Mouse (Mus musculus): Measurements from ENCODE around the gene Pafah1b2. TPM values are rescaled to one million over a fixed set of nuclear protein-coding genes. Genes with fewer than 3 reads are reported as not detected.

Gene Pafah1b2
- polyA plus RNA-seq, 1 experiment from 2014 or later, result 218 TPM

DNA sequence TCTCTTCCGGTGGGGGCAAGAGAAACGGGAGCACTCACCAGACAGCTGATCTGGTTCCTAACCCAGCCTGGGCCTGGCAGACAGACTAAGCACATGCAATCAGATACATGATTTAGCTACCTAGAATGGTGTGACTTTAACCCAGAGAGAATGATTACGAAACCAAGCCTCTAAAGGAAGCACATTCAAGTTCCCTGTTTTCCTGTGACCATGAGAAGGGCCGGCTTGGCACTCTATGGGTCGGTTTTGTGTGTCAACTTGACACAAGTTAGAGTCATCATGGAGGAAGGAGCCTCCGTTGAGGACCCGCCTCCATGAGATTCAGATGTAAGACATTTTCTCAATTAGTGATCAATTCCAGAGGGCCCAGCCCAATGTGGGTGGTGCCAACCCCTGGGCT is 52.8 kb downstream of the Pafah1b2 start:
- Histone ChIP-seq H3K4me1 (peaks cover 19% of the 10 kb centered on the region), H3K27ac (0 out of 2 replicates have a peak overlapping the region, but pooled peaks have one; percentile 4), H3K36me3 (peaks cover 40% of the 10 kb centered on the region), H3K27me3 (no peaks in the 10 kb centered on the region), H3K9ac (no peak overlapping the region), H3K4me2 (replicated peaks) (no peak overlapping the region), H3K9me3 (no peaks in the 10 kb centered on the region), H3K4me3 (no peak overlapping the region)
- ATAC-seq (ENCODE audit: low FRiP score, low read depth), result no peak
- 82% methylated on average over 7 of the region's 7 CpGs for WGBS

DNA sequence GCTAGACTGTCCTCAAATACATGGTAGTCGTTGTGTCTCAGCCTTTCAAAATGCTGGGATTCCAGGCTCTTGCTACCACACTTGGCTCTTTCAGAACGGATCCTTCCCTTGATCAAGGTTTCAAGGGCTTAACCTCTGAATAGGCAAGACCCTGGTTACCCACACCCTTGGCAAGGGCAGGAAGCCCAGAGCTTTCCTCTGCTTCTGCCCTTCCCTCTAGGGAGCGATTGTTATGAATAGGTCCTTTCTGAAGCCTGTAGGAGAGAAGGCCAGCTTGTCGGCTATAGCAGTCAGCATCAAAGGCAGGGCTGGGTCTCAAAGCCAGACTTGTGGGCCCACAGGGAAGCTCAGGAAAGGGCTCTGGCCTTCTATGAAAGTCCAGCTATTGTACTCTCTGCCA is 53.6 kb downstream of the Pafah1b2 start:
- Histone ChIP-seq H3K27me3 (no peaks in the 10 kb centered on the region), H3K4me3 (no peak overlapping the region), H3K9ac (no peak overlapping the region), H3K27ac (peak overlapping the region; percentile 45; the same call in 1 of the 2 replicates), H3K4me1 (peaks cover 24% of the 10 kb centered on the region), H3K36me3 (peaks cover 32% of the 10 kb centered on the region), H3K9me3 (no peaks in the 10 kb centered on the region), H3K4me2 (replicated peaks) (no peak overlapping the region)
- no peak for ATAC-seq (ENCODE audit: low FRiP score, low read depth)
- WGBS, result 47% methylated on average over 4 of the region's 4 CpGs

DNA sequence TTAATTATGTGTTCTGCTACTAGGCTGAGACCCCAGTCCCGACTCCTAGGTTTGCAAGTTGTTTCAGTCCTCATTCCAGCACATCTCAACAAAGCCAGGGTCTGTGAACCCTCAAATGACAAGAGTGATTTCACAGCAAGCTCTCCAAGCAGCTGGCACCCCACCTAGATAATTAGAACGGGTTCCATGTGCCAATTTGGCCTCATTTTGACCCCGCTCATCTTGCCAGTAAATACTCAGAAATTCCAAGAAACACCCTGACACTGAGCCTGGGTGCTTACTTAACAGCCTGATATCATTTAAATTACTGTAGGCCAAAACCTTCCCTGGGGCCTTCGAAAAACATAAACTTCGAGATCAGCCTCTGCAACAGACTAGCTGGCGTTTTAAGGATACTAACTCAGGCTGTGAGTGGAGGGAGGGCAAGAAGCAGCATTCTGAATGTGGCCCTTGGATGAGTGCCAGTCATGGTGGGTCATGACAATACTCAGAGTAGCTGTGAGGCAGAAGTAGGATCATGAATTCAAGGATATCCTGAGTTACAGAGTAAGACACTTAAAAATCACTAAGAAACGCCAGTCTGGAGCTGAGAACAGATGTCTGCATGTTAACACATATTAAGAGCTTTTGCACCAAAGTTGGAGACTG is 54.3 kb downstream of the Pafah1b2 start:
- Histone ChIP-seq H3K9ac (no peak overlapping the region), H3K9me3 (no peaks in the 10 kb centered on the region), H3K27ac (peak overlapping the region; percentile 45; the same call in 1 of the 2 replicates), H3K4me2 (replicated peaks) (no peak overlapping the region), H3K4me3 (no peak overlapping the region), H3K36me3 (peaks cover 25% of the 10 kb centered on the region), H3K27me3 (no peaks in the 10 kb centered on the region), H3K4me1 (peaks cover 31% of the 10 kb centered on the region)
- ATAC-seq (ENCODE audit: low FRiP score, low read depth), result no peak
- 72% methylated on average over 7 of the region's 7 CpGs for WGBS

GRCm38 (mm10) chr9:45955107-45955963 is 57.2 kb downstream of the Pafah1b2 start, which contains the start of gene Sidt2:
TSS of gene Sidt2 (minus strand) at chr9:45955258.
- peak; percentile 97 for ATAC-seq (ENCODE audit: low FRiP score, low read depth)
- Histone ChIP-seq H3K4me2 (replicated peaks) (peak within 1 kb of the TSS; percentile 91), H3K9ac (peak within 1 kb of the TSS; percentile 93), H3K4me3 (peak within 1 kb of the TSS; percentile 82), H3K4me1 (peaks cover 35% of the 10 kb centered on the region), H3K9me3 (no peaks in the 10 kb centered on the region), H3K36me3 (peaks cover 23% of the 10 kb centered on the region), H3K27ac (peak within 1 kb of the TSS; percentile 86), H3K27me3 (no peaks in the 10 kb centered on the region)
- WGBS, result under 1% methylated on average over 48 of the region's 48 CpGs

DNA sequence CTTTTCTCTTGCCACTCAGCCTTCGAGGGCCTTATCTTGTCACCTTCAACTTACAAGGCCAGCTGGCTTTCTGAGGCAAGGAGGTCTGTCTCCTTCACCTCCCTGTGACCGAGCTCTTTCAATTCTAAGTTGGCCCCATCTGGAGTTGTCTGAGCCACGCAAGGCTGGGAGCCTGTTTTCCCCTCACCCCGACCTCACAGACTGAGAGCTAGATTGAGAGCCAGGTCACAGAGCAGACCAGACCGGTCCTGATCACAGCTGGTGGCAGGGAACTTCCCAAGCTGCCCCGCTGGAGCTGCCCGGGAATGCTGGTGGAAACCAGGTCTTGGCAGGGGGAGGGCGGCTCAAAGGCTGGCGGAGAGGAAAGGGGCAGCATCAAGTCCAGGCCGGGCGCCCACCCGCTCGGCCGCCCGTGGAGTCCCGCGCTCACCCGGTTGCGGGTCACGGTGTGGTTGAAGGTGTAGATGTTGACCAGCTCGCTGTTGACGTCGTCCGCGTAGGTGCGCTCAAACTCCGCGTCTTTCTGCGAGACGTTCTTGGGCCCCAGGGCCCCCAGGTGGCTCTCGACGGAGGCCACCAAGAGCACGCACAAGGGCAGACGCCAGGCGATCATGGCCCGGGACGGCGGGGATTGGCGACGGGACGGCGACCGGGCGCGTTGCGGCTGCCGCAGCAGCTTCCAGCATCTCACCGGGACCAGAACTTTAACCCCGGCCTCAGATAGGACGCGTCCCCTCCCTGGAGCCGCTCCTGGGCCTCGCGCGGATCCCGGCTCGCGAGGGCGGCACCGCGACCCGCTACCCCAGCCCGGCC is 58.0 kb downstream of the Pafah1b2 start:
- peak overlapping the region; percentile 93 for H3K9ac ChIP-seq
- under 1% methylated on average over 62 of the region's 63 CpGs for WGBS
- peak overlapping the region; percentile 82 for H3K4me3 ChIP-seq
- H3K4me1 ChIP-seq, result peaks cover 29% of the 10 kb centered on the region
- ATAC-seq (ENCODE audit: low FRiP score, low read depth), result peak; percentile 57
- no peaks in the 10 kb centered on the region for H3K9me3 ChIP-seq
- peak overlapping the region; percentile 91 for H3K4me2 ChIP-seq (replicated peaks)
- H3K27me3 ChIP-seq, result no peaks in the 10 kb centered on the region
- peak overlapping the region; percentile 86; the same call in 1 of the 2 replicates for H3K27ac ChIP-seq
- H3K36me3 ChIP-seq, result peaks cover 31% of the 10 kb centered on the region

- Histone ChIP-seq H3K27ac (peak overlapping the region; percentile 86), H3K36me3 (peaks cover 39% of the 10 kb centered on the region), H3K4me3 (peak overlapping the region; percentile 82), H3K9ac (peak overlapping the region; percentile 93), H3K4me2 (replicated peaks) (peak overlapping the region; percentile 91), H3K27me3 (no peaks in the 10 kb centered on the region), H3K9me3 (no peaks in the 10 kb centered on the region), H3K4me1 (peaks cover 29% of the 10 kb centered on the region)
- WGBS, result 54% methylated on average over 13 of the region's 13 CpGs
- no peak for ATAC-seq (ENCODE audit: low FRiP score, low read depth)
Measured at GRCm38 (mm10) chr9:45953511-45954293, 58.8 kb downstream of the Pafah1b2 start.

GRCm38 (mm10) chr9:45952890-45953289 is 59.6 kb downstream of the Pafah1b2 start:
- H3K36me3 ChIP-seq, result peaks cover 47% of the 10 kb centered on the region
- peaks cover 24% of the 10 kb centered on the region for H3K4me1 ChIP-seq
- H3K4me2 ChIP-seq (replicated peaks), result peak overlapping the region; percentile 91
- peak overlapping the region; percentile 82; the same call in 1 of the 2 replicates for H3K4me3 ChIP-seq
- no peaks in the 10 kb centered on the region for H3K27me3 ChIP-seq
- no peak for ATAC-seq (ENCODE audit: low FRiP score, low read depth)
- H3K9me3 ChIP-seq, result no peaks in the 10 kb centered on the region
- peak overlapping the region; percentile 93 for H3K9ac ChIP-seq
- 85% methylated on average over 7 of the region's 7 CpGs for WGBS
- H3K27ac ChIP-seq, result no peak overlapping the region

- WGBS, result 91% methylated on average over 4 of the region's 4 CpGs
- Histone ChIP-seq H3K4me1 (peaks cover 24% of the 10 kb centered on the region), H3K9me3 (no peaks in the 10 kb centered on the region), H3K4me2 (replicated peaks) (no peak overlapping the region), H3K36me3 (peaks cover 55% of the 10 kb centered on the region), H3K27me3 (no peaks in the 10 kb centered on the region), H3K9ac (no peak overlapping the region), H3K4me3 (no peak overlapping the region), H3K27ac (no peak overlapping the region)
- no peak for ATAC-seq (ENCODE audit: low FRiP score, low read depth)
Measured at GRCm38 (mm10) chr9:45952057-45952456, 60.4 kb downstream of the Pafah1b2 start.

GRCm38 (mm10) chr9:45946872-45947183 is 65.7 kb downstream of the Pafah1b2 start:
- Histone ChIP-seq H3K27me3 (no peaks in the 10 kb centered on the region), H3K4me2 (replicated peaks) (no peak overlapping the region), H3K9me3 (no peaks in the 10 kb centered on the region), H3K27ac (no peak overlapping the region), H3K4me3 (no peak overlapping the region), H3K36me3 (peaks cover 99% of the 10 kb centered on the region), H3K4me1 (no peaks in the 10 kb centered on the region), H3K9ac (no peak overlapping the region)
- 82% methylated on average over 10 of the region's 10 CpGs for WGBS
- ATAC-seq (ENCODE audit: low FRiP score, low read depth), result no peak

DNA sequence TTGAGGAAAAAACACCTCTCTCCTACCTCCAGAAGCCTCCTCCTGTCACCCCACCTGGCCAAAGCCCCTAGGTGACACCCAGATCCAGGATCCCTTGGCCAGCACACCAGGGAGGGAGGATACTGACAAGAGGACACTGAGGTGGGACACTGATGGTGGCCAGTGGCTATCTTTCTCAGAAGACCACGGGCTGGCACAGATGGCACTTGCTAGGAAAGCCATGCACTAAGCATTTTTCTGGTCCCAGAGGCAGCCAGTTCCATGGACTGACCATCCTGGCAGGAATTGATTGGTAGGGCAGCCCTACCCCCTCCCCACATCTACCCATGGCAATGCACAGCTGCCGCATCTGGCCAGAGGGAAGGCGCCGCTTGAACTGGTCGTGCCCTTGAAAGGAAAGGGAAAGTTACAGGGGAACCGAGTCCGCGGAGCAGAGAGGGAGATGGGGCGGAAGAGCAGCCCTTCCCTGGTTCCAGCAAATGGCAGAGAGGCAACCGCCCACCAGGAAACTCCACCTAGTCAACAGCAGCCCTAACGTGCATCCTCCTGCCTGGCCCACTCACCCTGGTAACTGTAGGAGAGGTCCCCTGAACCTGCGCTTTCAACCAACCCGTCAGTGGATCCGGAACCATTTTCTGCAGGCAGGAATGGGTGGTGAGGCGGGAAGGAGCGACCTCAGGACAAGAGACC is 66.2 kb downstream of the Pafah1b2 start:
- Histone ChIP-seq H3K4me3 (no peak overlapping the region), H3K4me1 (no peaks in the 10 kb centered on the region), H3K27me3 (no peaks in the 10 kb centered on the region), H3K9me3 (no peaks in the 10 kb centered on the region), H3K9ac (no peak overlapping the region; the same call in 1 of the 2 replicates), H3K36me3 (peaks cover 99% of the 10 kb centered on the region), H3K27ac (no peak overlapping the region), H3K4me2 (replicated peaks) (no peak overlapping the region)
- ATAC-seq (ENCODE audit: low FRiP score, low read depth), result no peak
- WGBS, result 88% methylated on average over 16 of the region's 16 CpGs

DNA sequence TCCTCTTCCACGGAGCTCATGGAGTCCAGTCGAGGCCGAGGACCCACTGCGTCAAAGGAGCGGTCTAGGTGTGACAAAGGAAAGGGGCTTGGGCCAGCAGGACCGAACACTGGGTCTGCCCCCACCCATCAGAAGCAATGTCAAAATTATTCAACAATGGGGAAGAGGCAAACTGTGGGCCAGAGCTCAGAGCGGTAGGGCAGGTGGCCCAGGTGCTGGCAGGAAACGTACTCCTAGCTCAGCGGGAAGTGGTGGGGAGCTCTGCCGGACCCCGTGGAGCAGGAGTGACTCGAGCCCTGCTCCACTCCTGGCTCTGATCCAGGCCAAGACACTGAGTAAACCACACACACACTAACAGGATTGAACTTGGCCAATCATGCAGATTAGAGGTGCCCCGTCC is 66.8 kb downstream of the Pafah1b2 start:
- Histone ChIP-seq H3K36me3 (peaks cover 100% of the 10 kb centered on the region), H3K9me3 (no peaks in the 10 kb centered on the region)
- no peak for ATAC-seq (ENCODE audit: low FRiP score, low read depth)

More for the DNA sequence above, 66.8 kb downstream of the Pafah1b2 start:
- 86% methylated on average over 13 of the region's 13 CpGs for WGBS
- no peak overlapping the region for H3K4me3 ChIP-seq
- no peaks in the 10 kb centered on the region for H3K4me1 ChIP-seq
- H3K9ac ChIP-seq, result no peak overlapping the region
- H3K27ac ChIP-seq, result no peak overlapping the region
- no peaks in the 10 kb centered on the region for H3K27me3 ChIP-seq
- no peak overlapping the region for H3K4me2 ChIP-seq (replicated peaks)

Measured in limb, embryonic 13.5 days (tissue).